Mouse (Mus musculus): ENCODE data around the gene Gpr62.

The Gpr62 gene

GRCm38 (mm10) chr9:106471892-106472291 is 6.2 kb upstream of the Gpr62 start:
- Histone ChIP-seq H3K4me3 (replicated peaks; ENCODE audit: low read length) (peak overlapping the region; percentile 69), H3K27me3 (ENCODE audit: insufficient read depth, low read length) (peaks cover 3% of the 10 kb centered on the region), H3K4me1 (replicated peaks; ENCODE audit: low read depth, low read length) (peaks cover 71% of the 10 kb centered on the region), H3K9me3 (ENCODE audit: low read length) (no peaks in the 10 kb centered on the region), H3K36me3 (ENCODE audit: insufficient read depth, low read length) (no peaks in the 10 kb centered on the region)
- TF ChIP-seq POU5F1 (IDR thresholded peaks at IDR 0.05; ENCODE audit: borderline replicate concordance, low read length): no peak
- no peak for TF ChIP-seq CTCF (conservative IDR thresholded peaks at IDR 0.05; ENCODE audit: low read length)
- no peak for TF ChIP-seq NANOG (IDR thresholded peaks at IDR 0.05; ENCODE audit: borderline replicate concordance, low read length)

GRCm38 (mm10) chr9:106470991-106471750 is 5.4 kb upstream of the Gpr62 start:
- no peaks in the 10 kb centered on the region for H3K9me3 ChIP-seq (ENCODE audit: low read length)
- TF ChIP-seq NANOG (IDR thresholded peaks at IDR 0.05; ENCODE audit: borderline replicate concordance, low read length) (no peak), POU5F1 (IDR thresholded peaks at IDR 0.05; ENCODE audit: borderline replicate concordance, low read length) (no peak), CTCF (conservative IDR thresholded peaks at IDR 0.05; ENCODE audit: low read length) (no peak)
- peak overlapping the region; percentile 69 for H3K4me3 ChIP-seq (replicated peaks; ENCODE audit: low read length)
- H3K4me1 ChIP-seq (replicated peaks; ENCODE audit: low read depth, low read length): peaks cover 67% of the 10 kb centered on the region
- peaks cover 9% of the 10 kb centered on the region for H3K27me3 ChIP-seq (ENCODE audit: insufficient read depth, low read length)
- H3K36me3 ChIP-seq (ENCODE audit: insufficient read depth, low read length): no peaks in the 10 kb centered on the region

- Histone ChIP-seq H3K36me3 (ENCODE audit: insufficient read depth, low read length) (no peaks in the 10 kb centered on the region), H3K27me3 (ENCODE audit: insufficient read depth, low read length) (peaks cover 16% of the 10 kb centered on the region), H3K4me1 (replicated peaks; ENCODE audit: low read depth, low read length) (peaks cover 61% of the 10 kb centered on the region), H3K4me3 (replicated peaks; ENCODE audit: low read length) (no peak overlapping the region), H3K9me3 (ENCODE audit: low read length) (no peaks in the 10 kb centered on the region)
- no peak for TF ChIP-seq POU5F1 (IDR thresholded peaks at IDR 0.05; ENCODE audit: borderline replicate concordance, low read length)
- TF ChIP-seq CTCF (conservative IDR thresholded peaks at IDR 0.05; ENCODE audit: low read length): no peak
Measured at GRCm38 (mm10) chr9:106469776-106470175, 4.0 kb upstream of the Gpr62 start.

GRCm38 (mm10) chr9:106469317-106469716 is 3.6 kb upstream of the Gpr62 start:
- no peak overlapping the region for H3K4me3 ChIP-seq (replicated peaks; ENCODE audit: low read length)
- peaks cover 60% of the 10 kb centered on the region for H3K4me1 ChIP-seq (replicated peaks; ENCODE audit: low read depth, low read length)
- peaks cover 1% of the 10 kb centered on the region; the same call in 1 of the 2 replicates for H3K36me3 ChIP-seq (ENCODE audit: insufficient read depth, low read length)
- TF ChIP-seq CTCF (conservative IDR thresholded peaks at IDR 0.05; ENCODE audit: low read length) (no peak), NANOG (IDR thresholded peaks at IDR 0.05; ENCODE audit: borderline replicate concordance, low read length) (no peak), POU5F1 (IDR thresholded peaks at IDR 0.05; ENCODE audit: borderline replicate concordance, low read length) (no peak)
- peaks cover 16% of the 10 kb centered on the region for H3K27me3 ChIP-seq (ENCODE audit: insufficient read depth, low read length)
- H3K9me3 ChIP-seq (ENCODE audit: low read length): no peaks in the 10 kb centered on the region

- Histone ChIP-seq H3K4me3 (replicated peaks; ENCODE audit: low read length) (no peak overlapping the region), H3K4me1 (replicated peaks; ENCODE audit: low read depth, low read length) (peaks cover 59% of the 10 kb centered on the region), H3K36me3 (ENCODE audit: insufficient read depth, low read length) (peaks cover 15% of the 10 kb centered on the region), H3K27me3 (ENCODE audit: insufficient read depth, low read length) (peaks cover 19% of the 10 kb centered on the region), H3K9me3 (ENCODE audit: low read length) (no peaks in the 10 kb centered on the region)
- TF ChIP-seq CTCF (conservative IDR thresholded peaks at IDR 0.05; ENCODE audit: low read length): no peak
- TF ChIP-seq NANOG (IDR thresholded peaks at IDR 0.05; ENCODE audit: borderline replicate concordance, low read length): no peak
- TF ChIP-seq POU5F1 (IDR thresholded peaks at IDR 0.05; ENCODE audit: borderline replicate concordance, low read length): no peak
Measured at GRCm38 (mm10) chr9:106467746-106468145, 2.0 kb upstream of the Gpr62 start.

GRCm38 (mm10) chr9:106466721-106467120 is 983 bp upstream of the Gpr62 start:
- H3K27me3 ChIP-seq (ENCODE audit: insufficient read depth, low read length): peaks cover 19% of the 10 kb centered on the region
- H3K4me3 ChIP-seq (replicated peaks; ENCODE audit: low read length): no peak overlapping the region
- H3K9me3 ChIP-seq (ENCODE audit: low read length): no peaks in the 10 kb centered on the region
- H3K4me1 ChIP-seq (replicated peaks; ENCODE audit: low read depth, low read length): peaks cover 58% of the 10 kb centered on the region
- no peak for TF ChIP-seq NANOG (IDR thresholded peaks at IDR 0.05; ENCODE audit: borderline replicate concordance, low read length)
- TF ChIP-seq POU5F1 (IDR thresholded peaks at IDR 0.05; ENCODE audit: borderline replicate concordance, low read length): no peak
- TF ChIP-seq CTCF (conservative IDR thresholded peaks at IDR 0.05; ENCODE audit: low read length): no peak
- H3K36me3 ChIP-seq (ENCODE audit: insufficient read depth, low read length): peaks cover 25% of the 10 kb centered on the region

- Histone ChIP-seq H3K4me1 (replicated peaks; ENCODE audit: low read depth, low read length) (peaks cover 61% of the 10 kb centered on the region), H3K4me3 (replicated peaks; ENCODE audit: low read length) (peak overlapping the region; percentile 87), H3K27me3 (ENCODE audit: insufficient read depth, low read length) (peaks cover 19% of the 10 kb centered on the region), H3K36me3 (ENCODE audit: insufficient read depth, low read length) (peaks cover 41% of the 10 kb centered on the region), H3K9me3 (ENCODE audit: low read length) (no peaks in the 10 kb centered on the region)
- TF ChIP-seq POU5F1 (IDR thresholded peaks at IDR 0.05; ENCODE audit: borderline replicate concordance, low read length) (no peak), CTCF (conservative IDR thresholded peaks at IDR 0.05; ENCODE audit: low read length) (no peak), NANOG (IDR thresholded peaks at IDR 0.05; ENCODE audit: borderline replicate concordance, low read length) (no peak)
Measured at GRCm38 (mm10) chr9:106464751-106465541, 792 bp downstream of the Gpr62 start.

Data from E14TG2a.4 (cell line).